Mouse (Mus musculus) olfactory bulb, adult 2 months (tissue): ENCODE results near the gene Gm11559.

Experiments
- CTCF ChIP-seq: fragments of 200-500 bp; IDR thresholded peaks from 2 replicates; pipeline ENCODE4 v1.5.1; 2012; ENCODE audit warnings: low read depth, mild to moderate bottlenecking, low read length, moderate library complexity; ENCODE audit not compliant: insufficient read depth
- POLR2A ChIP-seq: fragments of 200-500 bp; IDR thresholded peaks from 2 replicates; pipeline ENCODE4 v1.6.1; 2012; ENCODE audit warnings: mild to moderate bottlenecking, low read depth, low read length, moderate library complexity; ENCODE audit not compliant: insufficient read depth

DNA sequence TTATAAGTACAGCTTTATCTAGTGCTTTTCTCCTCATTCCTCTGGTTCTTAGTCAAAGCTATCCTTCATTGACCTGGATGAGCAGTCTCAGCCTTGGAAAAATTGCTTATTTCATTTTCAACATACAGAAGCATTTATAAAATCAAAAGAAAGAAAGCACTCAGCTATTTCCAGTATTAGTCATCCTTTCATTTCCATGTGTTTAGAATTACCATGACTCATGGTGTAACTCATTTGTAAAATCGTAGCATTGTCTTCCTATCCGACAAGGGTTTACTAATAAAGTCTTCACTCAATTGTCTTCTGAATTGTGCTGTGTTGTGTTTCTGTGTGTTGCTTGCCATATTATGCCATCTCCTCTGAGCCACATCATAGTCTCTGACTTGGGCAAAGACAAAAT lies 5.5 kb upstream of the Gm11559 start:
- no peak for TF ChIP-seq POLR2A
- TF ChIP-seq CTCF: no peak
